Mouse (Mus musculus): Measurements from ENCODE around the gene Copb1.

GRCm38 (mm10) chr7:114226521-114226920, 28.0 kb downstream of the Copb1 start:
- no peak for TF ChIP-seq CTCF (IDR thresholded peaks at IDR 0.05; ENCODE audit: borderline replicate concordance, control insufficient read depth, extremely low read depth, insufficient read depth, low read length, poor library complexity)
- TF ChIP-seq POLR2A (IDR thresholded peaks at IDR 0.05; ENCODE audit: control insufficient read depth, extremely low read depth, insufficient read depth, low read length, poor library complexity), result no peak

All from thymus, adult 2 months (tissue).